In the genomic region with DNA sequence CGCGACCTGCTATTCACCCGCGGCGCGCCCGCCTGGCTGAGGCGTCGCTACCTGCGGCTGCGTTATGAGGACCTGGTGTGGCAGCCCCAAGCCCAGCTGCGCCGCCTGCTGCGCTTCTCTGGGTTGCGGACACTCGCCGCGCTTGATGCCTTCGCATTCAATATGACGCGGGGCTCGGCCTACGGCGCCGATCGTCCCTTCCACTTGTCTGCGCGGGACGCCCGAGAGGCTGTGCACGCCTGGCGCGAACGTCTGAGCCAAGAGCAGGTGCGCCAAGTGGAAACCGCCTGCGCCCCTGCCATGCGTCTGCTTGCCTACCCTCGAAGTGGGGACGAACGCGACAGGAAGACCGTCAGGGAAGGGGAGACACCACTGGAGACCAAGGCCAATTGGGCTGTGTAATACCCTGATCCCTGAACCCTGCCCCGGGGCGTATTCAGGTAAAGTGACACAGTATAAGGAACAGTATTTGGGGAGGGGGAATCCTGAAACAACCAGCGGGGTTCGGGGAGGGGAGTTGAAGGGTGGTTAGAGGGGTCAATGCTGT, we compare ENCODE assay signal across 8 mouse cellular contexts. TPM values are rescaled to one million over a fixed set of nuclear protein-coding genes. Genes with fewer than 3 reads are reported as not detected.
DNase-seq lines count a peak whose midpoint lies in the region; ATAC-seq and TF ChIP-seq lines count a peak whose summit lies in the region.

No protein-coding gene starts in this region.

- 26% methylated on average over 34 of the region's 47 CpGs for WGBS in limb, embryonic 14.5 days

- TF ChIP-seq POLR2A in limb, embryonic 14.5 days (IDR thresholded peaks at IDR 0.05; ENCODE audit: borderline replicate concordance, extremely low read depth, insufficient read depth, insufficient read length) = no peak

- peak; percentile 8 for DNase-seq in cerebellum, adult 11-12 months
- DNase-seq in cerebellum, postnatal 4 days (ENCODE audit: low spot score in 2 of 2) = no peak
- peak; percentile 7 for DNase-seq in thymus, postnatal 4 days
- DNase-seq in thymus, adult 18-20 months = no peak
- peak; percentile 9 to 13 for DNase-seq in heart, postnatal 10 days
- DNase-seq in limb, embryonic 14.5 days (ENCODE audit: low spot score) = no peak
- DNase-seq in splenic B cell, adult 2 months (ENCODE audit: low read depth, low spot score) = peak; percentile 23

- H3K9ac ChIP-seq in limb, embryonic 14.5 days (ENCODE audit: low read depth, low read length, severe bottlenecking) = 0 out of 2 replicates have a peak overlapping the region, but pooled peaks have one; percentile 41

- peaks cover 10% of the 10 kb centered on the region; the same call in 1 of the 2 replicates for H3K27me3 ChIP-seq in limb, embryonic 14.5 days (ENCODE audit: control insufficient read depth, insufficient read depth, low read length)
- no peaks in the 10 kb centered on the region for H3K27me3 ChIP-seq in splenic B cell, adult 2 months (ENCODE audit: control insufficient read depth, insufficient read depth, low read length, poor library complexity, severe bottlenecking)

- H3K4me1 ChIP-seq in limb, embryonic 14.5 days (ENCODE audit: control insufficient read depth, insufficient read depth, low read length) = no peaks in the 10 kb centered on the region

- no peak overlapping the region for H3K27ac ChIP-seq in limb, embryonic 14.5 days (replicated peaks; ENCODE audit: low read depth, low read length)

- no peak for ATAC-seq in limb, embryonic 14.5 days (ENCODE audit: low FRiP score, low read depth)
- ATAC-seq in activated CD4-positive, CD25-positive, alpha-beta regulatory T cell, adult 4 months = no peak

- no peaks in the 10 kb centered on the region for H3K36me3 ChIP-seq in limb, embryonic 14.5 days (ENCODE audit: control insufficient read depth, insufficient read depth, low read length)
- H3K36me3 ChIP-seq in splenic B cell, adult 2 months (ENCODE audit: control insufficient read depth, insufficient read depth, low read length, poor library complexity, severe bottlenecking) = no peaks in the 10 kb centered on the region

- intact Hi-C loops in heart, postnatal 10 days (cut with DNase I) = loop anchor here (5.0 to 10.0 kb wide), 2 partner anchors 36 to 1596 kb away; partner anchors contain the start of gene 4930578C19Rik

- no peaks in the 10 kb centered on the region for H3K9me3 ChIP-seq in limb, embryonic 14.5 days (ENCODE audit: control insufficient read depth, low read length)

- H3K4me2 ChIP-seq in limb, embryonic 14.5 days (replicated peaks; ENCODE audit: low read depth, low read length, severe bottlenecking) = peak overlapping the region; percentile 61

- H3K4me3 ChIP-seq in limb, embryonic 14.5 days (replicated peaks; ENCODE audit: low read length) = peak overlapping the region; percentile 40

RNA-seq across cellular contexts. Expression of gene Chst7, which starts 1.5 kb away (rescaled TPM):
- 1 to 10 TPM; 7.6 to 9.2 TPM for total RNA-seq in heart, postnatal 10 days (2021)
- 2.7 and 3.0 TPM in 2 replicates for polyA plus RNA-seq in limb, embryonic 14.5 days (2012; rRNA removed)
- polyA plus RNA-seq in limb, embryonic 14.5 days (2014; fragmentation: Nextera tagmentation; extraction: Ambion mirVana) = 3.8 and 4.1 TPM in 2 replicates
- polyA plus RNA-seq in activated CD4-positive, CD25-positive, alpha-beta regulatory T cell, adult 4 months (2017; shearing (Covaris generic)) = under 1 TPM in 1 of 2 experiments, not detected in 1; 0.20 TPM

Comparison
In these comparisons a context has a peak if more than half of its experiments do, and no peak if none do; other contexts are left out.
1. DNase-seq: peak in cerebellum, adult 11-12 months (single experiment), thymus, postnatal 4 days (single experiment), heart, postnatal 10 days (2 of 2) and splenic B cell, adult 2 months (single experiment); none in cerebellum, postnatal 4 days (0 of 2), thymus, adult 18-20 months (0 of 2) and limb, embryonic 14.5 days (single experiment).